Mouse (Mus musculus): ENCODE data around the gene Lmo7. TPM values are rescaled to one million over a fixed set of nuclear protein-coding genes. Genes with fewer than 3 reads are reported as not detected.

Gene Lmo7
- polyA plus RNA-seq, 1 experiment from 2014 or later: 3.8 TPM

- no peaks in the 10 kb centered on the region for H3K9me3 ChIP-seq
- WGBS: 62% methylated on average over 21 of the region's 21 CpGs
- H3K27ac ChIP-seq (replicated peaks): no peak overlapping the region
- H3K27me3 ChIP-seq (replicated peaks; ENCODE audit: low read depth, poor library complexity, severe bottlenecking): no peaks in the 10 kb centered on the region
- H3K4me3 ChIP-seq: no peak overlapping the region
- peaks cover 3% of the 10 kb centered on the region for H3K4me1 ChIP-seq
- DNase-seq (ENCODE audit: low spot score): peak; percentile 43
- H3K36me3 ChIP-seq (replicated peaks): no peaks in the 10 kb centered on the region
Measured at GRCm38 (mm10) chr14:101946711-101947516, 217.2 kb downstream of the Lmo7 start.

- peak; percentile 23 for DNase-seq (ENCODE audit: low spot score)
- Histone ChIP-seq H3K4me3 (no peak overlapping the region), H3K4me1 (no peaks in the 10 kb centered on the region), H3K9me3 (no peaks in the 10 kb centered on the region), H3K27me3 (replicated peaks; ENCODE audit: low read depth, poor library complexity, severe bottlenecking) (no peaks in the 10 kb centered on the region), H3K36me3 (replicated peaks) (no peaks in the 10 kb centered on the region), H3K27ac (replicated peaks) (no peak overlapping the region)
- 63% methylated on average over 2 of the region's 2 CpGs for WGBS
Measured at GRCm38 (mm10) chr14:101949114-101949513, 219.4 kb downstream of the Lmo7 start.

GRCm38 (mm10) chr14:101951107-101951506 lies 221.3 kb downstream of the Lmo7 start:
- no peak for DNase-seq (ENCODE audit: low spot score)
- H3K27me3 ChIP-seq (replicated peaks; ENCODE audit: low read depth, poor library complexity, severe bottlenecking): no peaks in the 10 kb centered on the region
- no peaks in the 10 kb centered on the region for H3K36me3 ChIP-seq (replicated peaks)
- H3K4me1 ChIP-seq: no peaks in the 10 kb centered on the region
- H3K4me3 ChIP-seq: no peak overlapping the region
- no peaks in the 10 kb centered on the region for H3K9me3 ChIP-seq
- H3K27ac ChIP-seq (replicated peaks): no peak overlapping the region
- 87% methylated on average over 6 of the region's 6 CpGs for WGBS

- Histone ChIP-seq H3K36me3 (replicated peaks) (no peaks in the 10 kb centered on the region), H3K4me1 (no peaks in the 10 kb centered on the region), H3K9me3 (no peaks in the 10 kb centered on the region), H3K4me3 (no peak overlapping the region), H3K27ac (replicated peaks) (no peak overlapping the region), H3K27me3 (replicated peaks; ENCODE audit: low read depth, poor library complexity, severe bottlenecking) (no peaks in the 10 kb centered on the region)
- DNase-seq (ENCODE audit: low spot score): no peak
- 88% methylated on average over 9 of the region's 9 CpGs for WGBS
Measured at GRCm38 (mm10) chr14:101953793-101954468, 224.2 kb downstream of the Lmo7 start.

- no peak for DNase-seq (ENCODE audit: low spot score)
- Histone ChIP-seq H3K4me1 (no peaks in the 10 kb centered on the region), H3K4me3 (no peak overlapping the region), H3K27ac (replicated peaks) (no peak overlapping the region), H3K9me3 (no peaks in the 10 kb centered on the region), H3K27me3 (replicated peaks; ENCODE audit: low read depth, poor library complexity, severe bottlenecking) (no peaks in the 10 kb centered on the region), H3K36me3 (replicated peaks) (no peaks in the 10 kb centered on the region)
- WGBS: 72% methylated on average over 6 of the region's 6 CpGs
Measured at GRCm38 (mm10) chr14:101964381-101964780, 234.6 kb downstream of the Lmo7 start.

GRCm38 (mm10) chr14:101964956-101965355 lies 235.2 kb downstream of the Lmo7 start:
- H3K4me3 ChIP-seq: no peak overlapping the region
- no peak overlapping the region for H3K27ac ChIP-seq (replicated peaks)
- no peaks in the 10 kb centered on the region for H3K9me3 ChIP-seq
- 88% methylated on average over 1 of the region's 1 CpGs for WGBS
- H3K27me3 ChIP-seq (replicated peaks; ENCODE audit: low read depth, poor library complexity, severe bottlenecking): no peaks in the 10 kb centered on the region
- no peaks in the 10 kb centered on the region for H3K36me3 ChIP-seq (replicated peaks)
- H3K4me1 ChIP-seq: no peaks in the 10 kb centered on the region
- DNase-seq (ENCODE audit: low spot score): no peak

GRCm38 (mm10) chr14:101972764-101973163 lies 243.0 kb downstream of the Lmo7 start:
- 87% methylated on average over 1 of the region's 1 CpGs for WGBS
- Histone ChIP-seq H3K36me3 (replicated peaks) (no peaks in the 10 kb centered on the region), H3K27ac (replicated peaks) (no peak overlapping the region), H3K27me3 (replicated peaks; ENCODE audit: low read depth, poor library complexity, severe bottlenecking) (no peaks in the 10 kb centered on the region), H3K4me1 (no peaks in the 10 kb centered on the region), H3K4me3 (no peak overlapping the region), H3K9me3 (no peaks in the 10 kb centered on the region)
- DNase-seq (ENCODE audit: low spot score): no peak

GRCm38 (mm10) chr14:101973171-101973570 lies 243.4 kb downstream of the Lmo7 start:
- 27% methylated on average over 6 of the region's 6 CpGs for WGBS
- no peak overlapping the region for H3K27ac ChIP-seq (replicated peaks)
- no peak overlapping the region for H3K4me3 ChIP-seq
- no peaks in the 10 kb centered on the region for H3K27me3 ChIP-seq (replicated peaks; ENCODE audit: low read depth, poor library complexity, severe bottlenecking)
- H3K4me1 ChIP-seq: no peaks in the 10 kb centered on the region
- DNase-seq (ENCODE audit: low spot score): no peak
- H3K36me3 ChIP-seq (replicated peaks): no peaks in the 10 kb centered on the region
- H3K9me3 ChIP-seq: no peaks in the 10 kb centered on the region

GRCm38 (mm10) chr14:101976021-101976685 lies 246.4 kb downstream of the Lmo7 start:
- no peaks in the 10 kb centered on the region for H3K9me3 ChIP-seq
- H3K27ac ChIP-seq (replicated peaks): no peak overlapping the region
- no peaks in the 10 kb centered on the region for H3K4me1 ChIP-seq
- WGBS: 90% methylated on average over 11 of the region's 11 CpGs
- no peak overlapping the region for H3K4me3 ChIP-seq
- H3K27me3 ChIP-seq (replicated peaks; ENCODE audit: low read depth, poor library complexity, severe bottlenecking): no peaks in the 10 kb centered on the region
- no peak for DNase-seq (ENCODE audit: low spot score)
- no peaks in the 10 kb centered on the region for H3K36me3 ChIP-seq (replicated peaks)

Other genes starting within 250 kb of the Lmo7 start
- 7.6 and 9.7 TPM in 2 replicates for gene Tbc1d4, start 120.8 kb upstream of the Lmo7 start, polyA plus RNA-seq (2016; fragmentation: Nextera tagmentation; extraction: Ambion mirVana)
- 100.0 and 105 TPM in 2 replicates for gene Commd6, start 89.3 kb upstream of the Lmo7 start, polyA plus RNA-seq (2016; fragmentation: Nextera tagmentation; extraction: Ambion mirVana)
- gene Uchl3, start 76.0 kb upstream of the Lmo7 start, polyA plus RNA-seq (2016; fragmentation: Nextera tagmentation; extraction: Ambion mirVana): 200 and 208 TPM in 2 replicates
- 0.68 and 1.6 TPM in 2 replicates for gene Gm9922, start 143 bp upstream of the Lmo7 start, polyA plus RNA-seq (2016; fragmentation: Nextera tagmentation; extraction: Ambion mirVana)